Mouse (Mus musculus) inflammation-experienced regulatory T-cells, adult 6 months (primary cell): ENCODE results near the gene Erf. TPM values are rescaled to one million over a fixed set of nuclear protein-coding genes. Genes with fewer than 3 reads are reported as not detected.
"Not testable (repeated sequence)": the region's sequence is repeated elsewhere in the genome, so short reads cannot be mapped to it uniquely, and the experiment has no call there.

ENCODE experiments used
- ATAC-seq: one replicate; pipeline ENCODE4 v1.8.0; 2017
- polyA plus RNA-seq, 3 experiments: library from polyadenylated mRNA; unstranded; fragments of 100-300 nt; shearing (Covaris generic); gene quantifications; one replicate each; pipeline ENCODE4 v1.2.1; 2017

The Erf gene
- polyA plus RNA-seq, 3 experiments from 2014 or later = 0.34 to 0.70 (median 0.38) TPM

GRCm38 (mm10) chr7:25266180-25266962, 15.8 kb upstream of the Erf start:
- ATAC-seq = no peak

GRCm38 (mm10) chr7:25265743-25266142, 15.2 kb upstream of the Erf start:
- ATAC-seq = not testable (repeated sequence)

- ATAC-seq = no peak
Observed at GRCm38 (mm10) chr7:25263968-25264870, 13.7 kb upstream of the Erf start.

GRCm38 (mm10) chr7:25261896-25262295, 11.3 kb upstream of the Erf start:
- no peak for ATAC-seq

- ATAC-seq = no peak
Observed at GRCm38 (mm10) chr7:25251822-25252221, 1.3 kb upstream of the Erf start.

GRCm38 (mm10) chr7:25251071-25251791, 670 bp upstream of the Erf start:
- ATAC-seq = no peak

GRCm38 (mm10) chr7:25249314-25250140, 1.0 kb downstream of the Erf start:
- peak; percentile 60 for ATAC-seq

DNA sequence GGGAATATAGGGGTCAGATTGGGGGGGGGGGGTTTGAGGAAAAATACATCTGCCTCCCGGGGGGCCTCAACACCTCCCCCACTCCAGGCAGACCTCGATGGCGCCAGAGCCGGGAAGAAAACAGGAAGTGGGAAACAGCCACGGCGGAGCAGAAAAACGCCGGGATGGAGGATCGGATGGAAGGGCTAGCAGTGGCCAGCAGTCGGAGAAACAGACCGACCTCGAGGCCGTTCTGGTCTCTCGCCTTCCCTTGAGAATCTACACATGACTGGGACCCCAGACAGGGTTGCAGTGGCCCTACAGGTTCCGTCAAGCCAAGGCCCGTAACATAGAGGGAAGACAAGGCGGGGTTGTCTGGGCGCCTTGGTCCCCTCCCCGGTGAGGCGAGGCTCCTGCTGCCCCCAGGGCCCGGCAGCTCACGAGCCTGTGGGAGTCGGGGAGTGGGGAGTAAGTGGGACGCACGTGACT, 1.7 kb downstream of the Erf start:
- ATAC-seq = no peak

GRCm38 (mm10) chr7:25248018-25248647, 2.4 kb downstream of the Erf start:
- ATAC-seq = no peak

GRCm38 (mm10) chr7:25247498-25247897, 3.1 kb downstream of the Erf start:
- ATAC-seq = no peak

GRCm38 (mm10) chr7:25246759-25247137, 3.8 kb downstream of the Erf start:
- no peak for ATAC-seq

- ATAC-seq = no peak
Observed at GRCm38 (mm10) chr7:25246079-25246758, 4.3 kb downstream of the Erf start.

DNA sequence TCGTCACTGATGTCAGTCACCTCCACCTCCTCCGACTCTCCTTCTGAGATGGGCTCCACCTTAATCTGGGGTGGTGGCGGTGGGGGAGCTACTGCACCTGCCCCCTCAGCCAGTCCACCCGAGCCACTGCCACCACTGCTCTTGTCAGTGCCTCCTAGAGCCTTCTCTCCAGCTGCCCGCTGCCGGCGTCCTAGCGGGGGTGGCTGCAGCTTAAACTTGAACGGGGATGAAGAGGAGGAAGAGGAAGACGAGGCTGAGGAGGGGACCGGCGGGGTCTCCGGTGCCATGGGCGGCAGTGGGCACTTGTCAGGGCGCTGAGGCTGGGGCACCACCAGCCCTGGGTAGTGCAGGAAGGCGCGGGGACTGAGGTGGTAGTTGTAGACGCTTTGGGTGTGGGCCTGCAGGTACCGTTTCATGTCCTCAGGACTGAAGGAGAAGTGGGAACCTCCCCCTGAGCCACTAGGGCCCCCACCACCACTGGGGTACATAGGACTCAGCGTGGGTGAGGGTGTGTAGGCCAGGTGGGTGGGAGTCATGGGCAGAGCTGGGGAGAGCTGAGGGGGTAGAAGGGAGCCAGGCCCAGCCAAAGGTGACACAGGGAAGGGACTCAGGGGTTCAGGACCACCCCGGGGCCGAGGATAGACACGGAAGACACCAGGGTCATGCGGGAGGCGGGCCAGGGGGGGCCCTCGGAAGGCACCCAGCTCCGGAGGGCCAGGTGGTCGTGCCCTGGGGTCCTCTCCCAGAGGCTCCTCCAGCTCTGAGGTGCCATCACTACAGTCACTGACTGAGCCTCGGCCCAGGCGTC, 5.8 kb downstream of the Erf start:
- no peak for ATAC-seq

DNA sequence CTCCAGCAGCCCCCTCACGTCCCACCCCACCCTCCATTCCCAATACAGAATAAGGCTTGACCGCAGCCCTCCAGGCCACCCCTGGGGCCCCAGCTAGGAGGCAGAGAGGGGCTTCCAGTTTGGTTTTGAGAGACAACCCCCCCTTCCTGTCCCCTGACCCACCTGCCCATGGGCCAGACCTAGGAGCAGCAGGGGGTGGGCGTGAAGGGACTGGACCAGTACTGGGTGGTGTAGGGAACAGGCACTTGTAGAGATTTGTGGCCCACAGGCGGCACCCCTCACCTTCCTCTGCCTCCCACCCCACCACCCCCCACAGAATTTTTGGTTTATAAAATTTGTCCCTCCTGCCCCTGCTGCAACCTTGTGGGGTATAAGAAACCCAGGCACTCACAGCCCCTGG, 7.2 kb downstream of the Erf start:
- ATAC-seq = no peak

DNA sequence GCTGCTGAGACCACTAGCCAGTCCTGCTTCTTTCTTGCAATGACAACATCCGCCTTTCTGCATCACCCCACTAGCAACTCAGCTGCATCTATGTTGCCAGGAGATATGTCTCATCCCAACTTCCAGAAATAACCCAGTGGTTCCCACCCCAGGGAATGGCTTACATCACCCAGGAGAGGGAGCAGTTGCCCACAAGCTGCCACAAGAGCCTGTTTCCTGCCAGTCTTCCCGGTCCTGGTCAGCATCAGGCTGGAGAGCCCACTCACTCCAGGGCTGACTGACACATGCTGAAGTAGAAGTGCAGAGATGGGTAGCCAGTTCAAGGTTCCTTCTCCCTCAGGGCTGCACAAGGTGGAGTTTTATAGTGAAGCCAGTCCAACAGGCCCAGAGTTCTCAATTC, 9.5 kb downstream of the Erf start:
- ATAC-seq = no peak

DNA sequence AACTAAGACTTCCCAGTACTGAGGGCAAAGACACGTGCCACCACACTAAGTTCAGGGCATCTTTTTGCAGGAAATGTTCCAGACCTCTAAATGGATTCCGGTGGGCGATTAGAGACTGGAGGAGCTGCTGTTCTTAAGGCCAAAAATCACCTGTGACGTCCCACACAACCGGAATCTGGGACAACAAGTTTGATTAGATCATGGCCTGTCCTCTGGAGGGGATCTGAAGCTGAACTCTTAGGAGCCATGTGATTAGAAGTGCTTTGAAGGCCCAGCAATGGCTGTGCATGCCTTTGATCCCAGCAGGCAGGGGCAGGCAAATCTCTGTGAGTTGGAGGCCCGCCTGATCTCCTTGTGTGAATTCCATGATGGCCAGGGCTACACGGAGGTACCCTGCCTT, 9.9 kb downstream of the Erf start:
- ATAC-seq = no peak

GRCm38 (mm10) chr7:25238829-25239623, 11.5 kb downstream of the Erf start:
- ATAC-seq = peak; percentile 71

- ATAC-seq = peak; percentile 74
Observed at GRCm38 (mm10) chr7:25238015-25238706, 12.4 kb downstream of the Erf start.
